In the genomic region with DNA sequence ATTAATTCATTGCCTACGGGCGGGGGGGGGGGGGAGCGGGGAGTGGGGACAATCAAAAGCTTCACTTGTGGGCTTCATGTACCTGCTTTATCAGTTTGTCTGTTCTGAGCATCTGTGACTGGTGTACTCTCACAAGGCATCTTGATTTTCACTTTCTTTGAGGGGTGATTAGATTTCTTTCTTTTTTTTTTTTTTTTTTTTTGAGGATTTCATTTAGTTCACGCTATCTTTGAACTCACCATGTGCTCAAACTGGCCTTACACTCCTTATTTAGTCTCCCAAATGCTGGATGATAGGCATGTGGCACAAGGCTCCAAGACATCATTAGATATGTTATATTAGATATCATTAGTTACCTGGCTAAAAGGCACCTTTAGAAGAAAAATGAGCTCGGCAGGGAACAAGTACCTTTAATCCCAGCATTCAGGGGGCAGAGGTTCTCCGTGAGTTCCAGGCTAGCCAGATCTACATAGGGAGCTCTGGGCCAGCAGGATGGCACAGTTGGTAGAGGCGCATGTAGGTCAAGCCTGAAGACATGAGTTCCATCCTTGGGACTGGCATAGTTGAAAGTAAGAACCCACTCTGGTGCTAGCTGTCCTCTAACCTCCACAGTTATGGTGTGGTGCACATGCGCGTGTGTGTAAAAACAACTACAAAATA, we compare ENCODE assay signal across 8 mouse cellular contexts. TPM values are rescaled to one million over a fixed set of nuclear protein-coding genes. Genes with fewer than 3 reads are reported as not detected.
DNase-seq lines count a peak whose midpoint lies in the region; ATAC-seq lines count a peak whose summit lies in the region.

No protein-coding gene starts in this region.

- no peaks in the 10 kb centered on the region for H3K36me3 ChIP-seq in lung, embryonic 15.5 days
- no peaks in the 10 kb centered on the region for H3K36me3 ChIP-seq in embryonic facial prominence, embryonic 12.5 days
- no peaks in the 10 kb centered on the region for H3K36me3 ChIP-seq in intestine, embryonic 15.5 days
- no peaks in the 10 kb centered on the region for H3K36me3 ChIP-seq in neural tube, embryonic 13.5 days

- 49% methylated on average over 9 of the region's 9 CpGs for WGBS in lung, embryonic 15.5 days
- 53% methylated on average over 9 of the region's 9 CpGs for WGBS in embryonic facial prominence, embryonic 12.5 days
- WGBS in intestine, embryonic 15.5 days, result 54% methylated on average over 9 of the region's 9 CpGs
- 55% methylated on average over 9 of the region's 9 CpGs for WGBS in neural tube, embryonic 13.5 days

- peak overlapping the region; percentile 48; the same call in 1 of the 2 replicates for H3K9ac ChIP-seq in lung, embryonic 15.5 days
- peak overlapping the region; percentile 53 for H3K9ac ChIP-seq in embryonic facial prominence, embryonic 12.5 days
- peak overlapping the region; percentile 59 for H3K9ac ChIP-seq in intestine, embryonic 15.5 days
- H3K9ac ChIP-seq in neural tube, embryonic 13.5 days, result peak overlapping the region; percentile 75

- H3K4me3 ChIP-seq in lung, embryonic 15.5 days, result peak overlapping the region; percentile 51
- H3K4me3 ChIP-seq in embryonic facial prominence, embryonic 12.5 days, result peak overlapping the region; percentile 44
- H3K4me3 ChIP-seq in intestine, embryonic 15.5 days (replicated peaks), result peak overlapping the region; percentile 49
- H3K4me3 ChIP-seq in neural tube, embryonic 13.5 days, result peak overlapping the region; percentile 45

- H3K9me3 ChIP-seq in lung, embryonic 15.5 days, result no peaks in the 10 kb centered on the region
- H3K9me3 ChIP-seq in embryonic facial prominence, embryonic 12.5 days, result no peaks in the 10 kb centered on the region
- H3K9me3 ChIP-seq in intestine, embryonic 15.5 days, result no peaks in the 10 kb centered on the region
- H3K9me3 ChIP-seq in neural tube, embryonic 13.5 days, result no peaks in the 10 kb centered on the region

- no peaks in the 10 kb centered on the region for H3K27me3 ChIP-seq in lung, embryonic 15.5 days
- no peaks in the 10 kb centered on the region for H3K27me3 ChIP-seq in embryonic facial prominence, embryonic 12.5 days
- no peaks in the 10 kb centered on the region for H3K27me3 ChIP-seq in intestine, embryonic 15.5 days (replicated peaks)
- H3K27me3 ChIP-seq in neural tube, embryonic 13.5 days, result no peaks in the 10 kb centered on the region

- ATAC-seq in lung, embryonic 15.5 days (ENCODE audit: borderline replicate concordance, extremely low read depth, low FRiP score, low TSS enrichment), result no peak
- no peak for ATAC-seq in embryonic facial prominence, embryonic 12.5 days (ENCODE audit: insufficient number of reproducible peaks, insufficient read depth, low FRiP score, low TSS enrichment)
- ATAC-seq in intestine, embryonic 15.5 days, result no peak; the same call in 1 of the 2 replicates
- ATAC-seq in neural tube, embryonic 13.5 days (ENCODE audit: low read depth), result peak; percentile 11; the same call in 1 of the 2 replicates
- ATAC-seq in activated CD4-positive, CD25-positive, alpha-beta regulatory T cell, adult 4 months, result no peak

- peak overlapping the region; percentile 68 for H3K4me2 ChIP-seq in lung, embryonic 15.5 days
- peak overlapping the region; percentile 56 for H3K4me2 ChIP-seq in embryonic facial prominence, embryonic 12.5 days (replicated peaks)
- H3K4me2 ChIP-seq in intestine, embryonic 15.5 days (replicated peaks), result peak overlapping the region; percentile 74
- peak overlapping the region; percentile 65 for H3K4me2 ChIP-seq in neural tube, embryonic 13.5 days

- H3K4me1 ChIP-seq in lung, embryonic 15.5 days, result peaks cover 6% of the 10 kb centered on the region
- H3K4me1 ChIP-seq in embryonic facial prominence, embryonic 12.5 days, result peaks cover 6% of the 10 kb centered on the region; the same call in 1 of the 2 replicates
- H3K4me1 ChIP-seq in intestine, embryonic 15.5 days (replicated peaks), result peaks cover 3% of the 10 kb centered on the region
- peaks cover 14% of the 10 kb centered on the region for H3K4me1 ChIP-seq in neural tube, embryonic 13.5 days (replicated peaks)

- peak overlapping the region; percentile 65 for H3K27ac ChIP-seq in lung, embryonic 15.5 days
- peak overlapping the region; percentile 67 for H3K27ac ChIP-seq in embryonic facial prominence, embryonic 12.5 days
- H3K27ac ChIP-seq in intestine, embryonic 15.5 days, result peak overlapping the region; percentile 67; the same call in 1 of the 2 replicates
- peak overlapping the region; percentile 79 for H3K27ac ChIP-seq in neural tube, embryonic 13.5 days (replicated peaks)

- DNase-seq in lung, postnatal 10 days, result no peak
- no peak for DNase-seq in cerebellum, postnatal 14 days
- DNase-seq in ovary, postnatal 14 days (ENCODE audit: low spot score), result no peak

RNA-seq across cellular contexts. Expression of a gene that starts 0.5 kb away (rescaled TPM):
- polyA plus RNA-seq in lung, embryonic 15.5 days (2015; fragmentation: Nextera tagmentation; extraction: Ambion mirVana), result 9.2 and 11.4 TPM in 2 replicates
- 5.0 and 6.1 TPM in 2 replicates for polyA plus RNA-seq in embryonic facial prominence, embryonic 12.5 days (2016; fragmentation: Nextera tagmentation; extraction: Ambion mirVana)
- 8.9 and 15.2 TPM in 2 replicates for polyA plus RNA-seq in intestine, embryonic 15.5 days (2015; fragmentation: Nextera tagmentation; extraction: Ambion mirVana)
- 3.1 and 3.2 TPM in 2 replicates for polyA plus RNA-seq in neural tube, embryonic 13.5 days (2015; fragmentation: Nextera tagmentation; extraction: Ambion mirVana)
- 10 to 100 TPM; 10.9 to 15.4 TPM for polyA plus RNA-seq in activated CD4-positive, CD25-positive, alpha-beta regulatory T cell, adult 4 months (2017; shearing (Covaris generic))

RNA-seq across cellular contexts. Expression of a gene that starts 2.6 kb away (rescaled TPM):
- not detected in 2 replicates for polyA plus RNA-seq in lung, embryonic 15.5 days (2015; fragmentation: Nextera tagmentation; extraction: Ambion mirVana)
- 0.10 TPM in 1 of 2 replicates, not detected in the other for polyA plus RNA-seq in embryonic facial prominence, embryonic 12.5 days (2016; fragmentation: Nextera tagmentation; extraction: Ambion mirVana)
- polyA plus RNA-seq in intestine, embryonic 15.5 days (2015; fragmentation: Nextera tagmentation; extraction: Ambion mirVana), result not detected in 2 replicates
- 0.17 TPM in 1 of 2 replicates, not detected in the other for polyA plus RNA-seq in neural tube, embryonic 13.5 days (2015; fragmentation: Nextera tagmentation; extraction: Ambion mirVana)
- not detected for polyA plus RNA-seq in activated CD4-positive, CD25-positive, alpha-beta regulatory T cell, adult 4 months (2017; shearing (Covaris generic))

RNA-seq across cellular contexts. Expression of a gene that starts 24.9 kb away (rescaled TPM):
- polyA plus RNA-seq in lung, embryonic 15.5 days (2015; fragmentation: Nextera tagmentation; extraction: Ambion mirVana), result 44.6 and 45.2 TPM in 2 replicates
- 66.4 and 67.9 TPM in 2 replicates for polyA plus RNA-seq in embryonic facial prominence, embryonic 12.5 days (2016; fragmentation: Nextera tagmentation; extraction: Ambion mirVana)
- 31.3 and 32.6 TPM in 2 replicates for polyA plus RNA-seq in intestine, embryonic 15.5 days (2015; fragmentation: Nextera tagmentation; extraction: Ambion mirVana)
- 76.4 and 77.7 TPM in 2 replicates for polyA plus RNA-seq in neural tube, embryonic 13.5 days (2015; fragmentation: Nextera tagmentation; extraction: Ambion mirVana)
- polyA plus RNA-seq in activated CD4-positive, CD25-positive, alpha-beta regulatory T cell, adult 4 months (2017; shearing (Covaris generic)), result 1 to 10 TPM in 1 of 2 experiments, under 1 TPM in 1; 0.97 to 1.0 TPM

RNA-seq across cellular contexts. Expression of a gene that starts 32.2 kb away (rescaled TPM):
- polyA plus RNA-seq in lung, embryonic 15.5 days (2015; fragmentation: Nextera tagmentation; extraction: Ambion mirVana), result 45.7 and 50.7 TPM in 2 replicates
- polyA plus RNA-seq in embryonic facial prominence, embryonic 12.5 days (2016; fragmentation: Nextera tagmentation; extraction: Ambion mirVana), result 62.0 and 66.2 TPM in 2 replicates
- 52.4 and 60.9 TPM in 2 replicates for polyA plus RNA-seq in intestine, embryonic 15.5 days (2015; fragmentation: Nextera tagmentation; extraction: Ambion mirVana)
- 88.6 and 91.9 TPM in 2 replicates for polyA plus RNA-seq in neural tube, embryonic 13.5 days (2015; fragmentation: Nextera tagmentation; extraction: Ambion mirVana)
- 10 to 100 TPM; 17.0 to 19.1 TPM for polyA plus RNA-seq in activated CD4-positive, CD25-positive, alpha-beta regulatory T cell, adult 4 months (2017; shearing (Covaris generic))

RNA-seq across cellular contexts. Expression of a gene that starts 47.2 kb away (rescaled TPM):
- 21.7 and 29.9 TPM in 2 replicates for polyA plus RNA-seq in lung, embryonic 15.5 days (2015; fragmentation: Nextera tagmentation; extraction: Ambion mirVana)
- polyA plus RNA-seq in embryonic facial prominence, embryonic 12.5 days (2016; fragmentation: Nextera tagmentation; extraction: Ambion mirVana), result 29.0 and 29.6 TPM in 2 replicates
- 34.4 and 36.7 TPM in 2 replicates for polyA plus RNA-seq in intestine, embryonic 15.5 days (2015; fragmentation: Nextera tagmentation; extraction: Ambion mirVana)
- polyA plus RNA-seq in neural tube, embryonic 13.5 days (2015; fragmentation: Nextera tagmentation; extraction: Ambion mirVana), result 35.7 and 36.7 TPM in 2 replicates
- 10 to 100 TPM; 18.8 to 24.8 TPM for polyA plus RNA-seq in activated CD4-positive, CD25-positive, alpha-beta regulatory T cell, adult 4 months (2017; shearing (Covaris generic))

Comparison
In these comparisons a context has a peak if more than half of its experiments do, and no peak if none do; other contexts are left out.
1. RNA of a gene that starts 24.9 kb away (polyA plus RNA-seq): 76.4 to 77.7 TPM in neural tube, embryonic 13.5 days, 66.4 to 67.9 TPM in embryonic facial prominence, embryonic 12.5 days, 44.6 to 45.2 TPM in lung, embryonic 15.5 days and 31.3 to 32.6 TPM in intestine, embryonic 15.5 days; 0.97 to 1.0 TPM in activated CD4-positive, CD25-positive, alpha-beta regulatory T cell, adult 4 months; every median in the first group is over 10 times any median in the second.
2. Peak in every context shown above with its lines, with median percentiles within 50 percentile points of each other: H3K27ac ChIP-seq, H3K4me2 ChIP-seq, H3K4me3 ChIP-seq and H3K9ac ChIP-seq.